Mouse (Mus musculus) myocyte (in vitro differentiated cells): ENCODE results near the gene 1600002K03Rik.

Source experiments
- MAX ChIP-seq: IDR thresholded peaks from one replicate; pipeline ENCODE4 v1.6.1; 2011; ENCODE audit warnings: low read depth, mild to moderate bottlenecking, control low read depth
- POLR2A ChIP-seq: IDR thresholded peaks from one replicate; pipeline ENCODE4 v1.6.1; 2011; ENCODE audit warnings: low read depth, mild to moderate bottlenecking, control low read depth, moderate library complexity; ENCODE audit not compliant: insufficient read length

DNA sequence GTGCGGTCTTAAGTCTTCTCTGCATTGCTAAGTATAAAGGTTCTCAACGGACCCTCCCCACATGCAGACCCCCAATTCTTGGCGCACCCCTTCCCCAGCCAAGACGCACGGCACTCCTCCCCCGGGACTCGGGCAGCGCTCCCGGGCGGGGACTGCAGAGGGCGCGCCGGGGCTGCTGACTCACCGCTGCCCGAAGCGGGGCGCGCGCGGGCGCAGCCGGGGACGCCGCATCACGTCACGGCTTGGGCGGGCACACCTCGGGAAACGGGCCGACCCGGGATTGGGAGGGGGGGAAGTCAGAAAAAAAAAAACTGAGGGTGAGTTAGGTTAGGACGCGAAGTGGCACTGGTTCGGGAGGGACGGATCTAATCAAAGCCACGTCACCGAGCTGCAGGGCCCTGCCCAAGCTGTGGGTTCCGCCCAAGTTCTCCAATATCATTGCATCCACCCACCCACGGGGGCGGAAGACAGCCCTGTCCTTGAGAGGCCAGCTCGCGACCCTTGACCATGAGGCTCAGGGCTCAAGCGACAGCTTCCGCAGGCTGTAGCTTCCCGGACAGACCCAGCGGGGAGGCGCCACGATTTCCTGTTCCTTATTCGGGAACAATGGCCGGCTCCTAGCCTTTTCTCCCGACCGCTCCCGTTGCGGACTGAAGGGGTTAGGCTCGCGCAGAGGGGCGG lies 24.0 kb upstream of the 1600002K03Rik start:
- TF ChIP-seq POLR2A, result peak; percentile 44
- no peak for TF ChIP-seq MAX
